Mouse (Mus musculus) midbrain, embryonic 15.5 days (tissue): ENCODE results near the gene Hdgfl2. TPM values are rescaled to one million over a fixed set of nuclear protein-coding genes. Genes with fewer than 3 reads are reported as not detected.

ENCODE experiments used
- ATAC-seq: fragments of 200-750 bp; cut with Nextera tagmentation; replicated peaks from 2 replicates; pipeline ENCODE4 v1.8.0; 2017; ENCODE audit warnings: moderate TSS enrichment
- H3K27ac ChIP-seq: fragments of 300-500 bp; sonication (generic); 2 replicates; pipeline ENCODE4 v1.5.1; 2015; ENCODE audit warnings: mild to moderate bottlenecking, inconsistent platforms
- H3K27me3 ChIP-seq: fragments of 300-500 bp; sonication (generic); replicated peaks from 2 replicates; pipeline ENCODE4 v1.6.1; 2015; ENCODE audit warnings: inconsistent platforms
- H3K36me3 ChIP-seq: fragments of 300-500 bp; sonication (generic); replicated peaks from 2 replicates; pipeline ENCODE4 v1.6.1; 2015; ENCODE audit warnings: inconsistent platforms
- H3K4me1 ChIP-seq: fragments of 300-500 bp; sonication (generic); 2 replicates; pipeline ENCODE4 v1.6.1; 2015; ENCODE audit warnings: inconsistent platforms
- H3K4me2 ChIP-seq: fragments of 300-500 bp; sonication (generic); 2 replicates; pipeline ENCODE4 v1.6.1; 2015; ENCODE audit warnings: inconsistent platforms, mild to moderate bottlenecking, moderate library complexity
- H3K4me3 ChIP-seq: fragments of 300-500 bp; sonication (generic); 2 replicates; pipeline ENCODE4 v1.5.1; 2015; ENCODE audit warnings: mild to moderate bottlenecking, inconsistent platforms
- H3K9ac ChIP-seq: fragments of 300-500 bp; sonication (generic); 2 replicates; pipeline ENCODE4 v1.6.1; 2015; ENCODE audit warnings: mild to moderate bottlenecking, inconsistent platforms
- H3K9me3 ChIP-seq: fragments of 300-500 bp; sonication (generic); 2 replicates; pipeline ENCODE4 v1.6.1; 2016; ENCODE audit warnings: inconsistent platforms
- WGBS: fragments of 180-500 bp; shearing (Covaris S2); methylation state at CpG from one replicate; pipeline ENCODE4 v1.1.7; 2015; ENCODE audit warnings: mixed read lengths; 5-methylcytosine and 5-hydroxymethylcytosine counted together
- polyA plus RNA-seq: library from polyadenylated mRNA; unstranded; fragments of >200 nt; fragmentation: Nextera tagmentation; extraction: Ambion mirVana; gene quantifications from 2 replicates; pipeline ENCODE4 v1.2.1, GENCODE M21; 2015

Hdgfl2 gene
- 162 and 164 TPM in 2 replicates for polyA plus RNA-seq

GRCm38 (mm10) chr17:56078880-56079795 lies at the start of gene Hdgfl2:
Hdgfl2 (plus strand) TSS chr17:56079634.
- Histone ChIP-seq H3K4me3 (peak within 1 kb of the TSS; percentile 99), H3K4me2 (peak within 1 kb of the TSS; percentile 99), H3K4me1 (peaks cover 50% of the 10 kb centered on the region), H3K36me3 (no peaks in the 10 kb centered on the region; the same call in 1 of the 2 replicates), H3K9me3 (no peaks in the 10 kb centered on the region), H3K27me3 (no peaks in the 10 kb centered on the region), H3K9ac (peak within 1 kb of the TSS; percentile 94), H3K27ac (peak within 1 kb of the TSS; percentile 80)
- ATAC-seq, result peak; percentile 94
- under 1% methylated on average over 60 of the region's 61 CpGs for WGBS

- no peak for ATAC-seq
- no peak overlapping the region for H3K4me2 ChIP-seq
- 86% methylated on average over 9 of the region's 9 CpGs for WGBS
- H3K27me3 ChIP-seq, result no peaks in the 10 kb centered on the region
- no peaks in the 10 kb centered on the region for H3K36me3 ChIP-seq
- no peak overlapping the region for H3K4me3 ChIP-seq
- H3K9me3 ChIP-seq, result no peaks in the 10 kb centered on the region
- H3K9ac ChIP-seq, result no peak overlapping the region
- peaks cover 22% of the 10 kb centered on the region for H3K4me1 ChIP-seq
- H3K27ac ChIP-seq, result no peak overlapping the region
Measured at GRCm38 (mm10) chr17:56030238-56030870, 49.1 kb upstream of the Hdgfl2 start.

GRCm38 (mm10) chr17:56030919-56031318 lies 48.5 kb upstream of the Hdgfl2 start:
- no peak for ATAC-seq
- H3K9me3 ChIP-seq, result no peaks in the 10 kb centered on the region
- H3K36me3 ChIP-seq, result no peaks in the 10 kb centered on the region
- no peak overlapping the region for H3K9ac ChIP-seq
- H3K4me1 ChIP-seq, result peaks cover 27% of the 10 kb centered on the region
- no peak overlapping the region for H3K4me3 ChIP-seq
- H3K27ac ChIP-seq, result no peak overlapping the region
- 65% methylated on average over 5 of the region's 5 CpGs for WGBS
- H3K27me3 ChIP-seq, result no peaks in the 10 kb centered on the region
- H3K4me2 ChIP-seq, result no peak overlapping the region

GRCm38 (mm10) chr17:56031431-56031830 lies 48.0 kb upstream of the Hdgfl2 start:
- no peaks in the 10 kb centered on the region for H3K9me3 ChIP-seq
- H3K9ac ChIP-seq, result no peak overlapping the region
- 92% methylated on average over 7 of the region's 7 CpGs for WGBS
- H3K36me3 ChIP-seq, result no peaks in the 10 kb centered on the region
- H3K27ac ChIP-seq, result no peak overlapping the region
- H3K4me3 ChIP-seq, result no peak overlapping the region
- no peak overlapping the region for H3K4me2 ChIP-seq
- H3K27me3 ChIP-seq, result no peaks in the 10 kb centered on the region
- ATAC-seq, result no peak
- H3K4me1 ChIP-seq, result peaks cover 28% of the 10 kb centered on the region

- no peak overlapping the region for H3K4me3 ChIP-seq
- H3K9me3 ChIP-seq, result no peaks in the 10 kb centered on the region
- H3K27ac ChIP-seq, result no peak overlapping the region
- no peaks in the 10 kb centered on the region for H3K36me3 ChIP-seq
- H3K9ac ChIP-seq, result no peak overlapping the region
- peaks cover 33% of the 10 kb centered on the region for H3K4me1 ChIP-seq
- no peak overlapping the region for H3K4me2 ChIP-seq
- no peaks in the 10 kb centered on the region for H3K27me3 ChIP-seq
- 72% methylated on average over 6 of the region's 6 CpGs for WGBS
- ATAC-seq, result no peak
Measured at GRCm38 (mm10) chr17:56032127-56032733, 47.2 kb upstream of the Hdgfl2 start.

GRCm38 (mm10) chr17:56032831-56033230 lies 46.6 kb upstream of the Hdgfl2 start:
- WGBS, result 81% methylated on average over 7 of the region's 7 CpGs
- H3K4me3 ChIP-seq, result no peak overlapping the region

GRCm38 (mm10) chr17:56034040-56034725 lies 45.3 kb upstream of the Hdgfl2 start:
- H3K9me3 ChIP-seq, result no peaks in the 10 kb centered on the region
- no peak overlapping the region for H3K4me3 ChIP-seq
- 92% methylated on average over 7 of the region's 7 CpGs for WGBS
- H3K4me2 ChIP-seq, result no peak overlapping the region
- no peak for ATAC-seq
- no peaks in the 10 kb centered on the region for H3K36me3 ChIP-seq
- peak overlapping the region; percentile 5; the same call in 1 of the 2 replicates for H3K9ac ChIP-seq
- peaks cover 34% of the 10 kb centered on the region for H3K4me1 ChIP-seq
- no peak overlapping the region for H3K27ac ChIP-seq
- no peaks in the 10 kb centered on the region for H3K27me3 ChIP-seq

More at GRCm38 (mm10) chr17:56032831-56033230, 46.6 kb upstream of the Hdgfl2 start:
- Histone ChIP-seq H3K4me1 (peaks cover 34% of the 10 kb centered on the region), H3K27me3 (no peaks in the 10 kb centered on the region), H3K4me2 (no peak overlapping the region), H3K27ac (no peak overlapping the region), H3K9ac (no peak overlapping the region), H3K9me3 (no peaks in the 10 kb centered on the region), H3K36me3 (no peaks in the 10 kb centered on the region)
- ATAC-seq, result no peak

- Histone ChIP-seq H3K9ac (peak overlapping the region; percentile 5; the same call in 1 of the 2 replicates), H3K4me3 (no peak overlapping the region), H3K4me1 (peaks cover 34% of the 10 kb centered on the region), H3K27me3 (no peaks in the 10 kb centered on the region), H3K36me3 (no peaks in the 10 kb centered on the region), H3K4me2 (no peak overlapping the region), H3K9me3 (no peaks in the 10 kb centered on the region), H3K27ac (no peak overlapping the region)
- ATAC-seq, result no peak
- WGBS, result 92% methylated on average over 6 of the region's 6 CpGs
Measured at GRCm38 (mm10) chr17:56034726-56035100, 44.7 kb upstream of the Hdgfl2 start.

GRCm38 (mm10) chr17:56035216-56035615 lies 44.2 kb upstream of the Hdgfl2 start:
- H3K27me3 ChIP-seq, result no peaks in the 10 kb centered on the region

GRCm38 (mm10) chr17:56036176-56036900 lies 43.1 kb upstream of the Hdgfl2 start, which contains the start of gene Sh3gl1:
Sh3gl1 (minus strand) TSS chr17:56036635.
- no peaks in the 10 kb centered on the region for H3K27me3 ChIP-seq
- peak; percentile 90 for ATAC-seq
- H3K36me3 ChIP-seq, result no peaks in the 10 kb centered on the region
- peaks cover 44% of the 10 kb centered on the region for H3K4me1 ChIP-seq
- peak within 1 kb of the TSS; percentile 87 for H3K27ac ChIP-seq
- H3K4me3 ChIP-seq, result peak within 1 kb of the TSS; percentile 97
- H3K9me3 ChIP-seq, result no peaks in the 10 kb centered on the region
- H3K9ac ChIP-seq, result peak within 1 kb of the TSS; percentile 74
- peak within 1 kb of the TSS; percentile 69 for H3K4me2 ChIP-seq
- WGBS, result under 1% methylated on average over 74 of the region's 74 CpGs

More at GRCm38 (mm10) chr17:56035216-56035615, 44.2 kb upstream of the Hdgfl2 start:
- H3K4me2 ChIP-seq, result peak overlapping the region; percentile 69
- H3K9ac ChIP-seq, result peak overlapping the region; percentile 0; the same call in 1 of the 2 replicates
- no peaks in the 10 kb centered on the region for H3K36me3 ChIP-seq
- WGBS, result 86% methylated on average over 4 of the region's 4 CpGs
- ATAC-seq, result no peak
- H3K27ac ChIP-seq, result no peak overlapping the region
- H3K4me3 ChIP-seq, result peak overlapping the region; percentile 97
- H3K4me1 ChIP-seq, result peaks cover 34% of the 10 kb centered on the region
- H3K9me3 ChIP-seq, result no peaks in the 10 kb centered on the region

GRCm38 (mm10) chr17:56036901-56037287 lies 42.5 kb upstream of the Hdgfl2 start:
- Histone ChIP-seq H3K9ac (peak overlapping the region; percentile 39; the same call in 1 of the 2 replicates), H3K4me2 (peak overlapping the region; percentile 44), H3K27me3 (no peaks in the 10 kb centered on the region), H3K4me1 (peaks cover 46% of the 10 kb centered on the region), H3K9me3 (no peaks in the 10 kb centered on the region), H3K4me3 (peak overlapping the region; percentile 97), H3K36me3 (no peaks in the 10 kb centered on the region), H3K27ac (peak overlapping the region; percentile 44)
- ATAC-seq, result peak; percentile 47
- WGBS, result 37% methylated on average over 13 of the region's 13 CpGs
